In the genomic region with DNA sequence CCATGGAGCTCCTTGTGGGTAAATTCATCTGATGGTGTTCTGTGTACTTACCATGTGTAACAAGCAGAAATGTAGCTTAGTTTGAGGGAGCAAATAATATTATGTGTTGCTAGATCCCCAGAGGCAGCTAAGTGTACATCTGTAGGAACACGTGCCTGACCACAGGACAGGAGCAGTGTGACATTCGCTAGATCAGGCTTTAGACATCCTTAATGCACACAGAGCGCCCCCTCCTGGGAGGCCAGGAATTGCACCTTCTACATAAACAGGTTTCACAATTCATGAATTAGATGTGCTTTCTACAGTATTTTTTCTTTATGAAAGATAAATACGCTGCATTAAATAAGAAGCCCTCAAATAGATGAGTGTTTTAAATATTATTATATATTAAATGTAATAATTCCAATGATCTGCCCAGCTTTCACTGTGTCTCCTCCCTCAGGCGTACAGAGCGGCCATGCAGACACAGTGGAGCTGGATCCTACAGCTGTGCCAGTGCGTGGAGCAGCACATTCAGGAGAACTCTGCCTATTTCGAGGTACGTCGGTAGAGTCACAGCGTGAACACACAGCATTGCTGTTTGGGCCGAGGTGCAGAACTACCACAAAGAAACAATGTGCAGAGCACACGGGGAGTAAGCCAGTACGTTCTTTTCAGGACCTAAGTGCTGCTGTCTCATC, we compare ENCODE assay signal across 7 mouse cellular contexts.
DNase-seq lines count a peak whose midpoint lies in the region; ATAC-seq and TF ChIP-seq lines count a peak whose summit lies in the region.

No protein-coding gene starts in this region.

- no peak for ATAC-seq in intestine, embryonic 14.5 days (replicated peaks; ENCODE audit: low FRiP score, low TSS enrichment, low read depth)
- ATAC-seq in midbrain, embryonic 14.5 days (ENCODE audit: low FRiP score, low TSS enrichment), result no peak

- H3K4me3 ChIP-seq in intestine, embryonic 14.5 days (ENCODE audit: low read depth, low read length), result no peak overlapping the region
- no peak overlapping the region for H3K4me3 ChIP-seq in left cerebral cortex, adult 2 months
- H3K4me3 ChIP-seq in midbrain, embryonic 14.5 days (replicated peaks; ENCODE audit: low read depth, low read length), result no peak overlapping the region

- H3K27ac ChIP-seq in intestine, embryonic 14.5 days (ENCODE audit: low read depth), result no peak overlapping the region
- H3K27ac ChIP-seq in left cerebral cortex, adult 2 months, result peak overlapping the region; percentile 57; the same call in 1 of the 2 replicates
- H3K27ac ChIP-seq in midbrain, embryonic 14.5 days (replicated peaks; ENCODE audit: low read depth, low read length), result no peak overlapping the region

- intact Hi-C loops in left cerebral cortex, adult 2 months (cut with DNase I), result loop anchor here (1.0 kb wide), 3 partner anchors 47 to 159 kb away; no protein-coding TSS in a partner anchor

- no peak overlapping the region for H3K9ac ChIP-seq in intestine, embryonic 14.5 days (ENCODE audit: low read length)
- no peak overlapping the region for H3K9ac ChIP-seq in midbrain, embryonic 14.5 days (replicated peaks; ENCODE audit: low read length)

- H3K9me3 ChIP-seq in intestine, embryonic 14.5 days (ENCODE audit: control insufficient read depth, low read length), result no peaks in the 10 kb centered on the region
- no peaks in the 10 kb centered on the region for H3K9me3 ChIP-seq in midbrain, embryonic 14.5 days (ENCODE audit: control insufficient read depth, low read length)

- H3K27me3 ChIP-seq in intestine, embryonic 14.5 days (replicated peaks; ENCODE audit: control insufficient read depth, insufficient read depth, low read length), result no peaks in the 10 kb centered on the region
- H3K27me3 ChIP-seq in midbrain, embryonic 14.5 days (ENCODE audit: control insufficient read depth, insufficient read depth, low read length), result no peaks in the 10 kb centered on the region

- no peaks in the 10 kb centered on the region for H3K4me1 ChIP-seq in intestine, embryonic 14.5 days (replicated peaks; ENCODE audit: control insufficient read depth, insufficient read depth, low read length)
- no peaks in the 10 kb centered on the region for H3K4me1 ChIP-seq in midbrain, embryonic 14.5 days (ENCODE audit: control insufficient read depth, insufficient read depth, low read length)

- H3K36me3 ChIP-seq in intestine, embryonic 14.5 days (ENCODE audit: control insufficient read depth, insufficient read depth, low read length), result 0 out of 2 replicates have a peak, but pooled peaks cover 3% of the 10 kb centered on the region
- H3K36me3 ChIP-seq in midbrain, embryonic 14.5 days (ENCODE audit: control insufficient read depth, insufficient read depth, low read length), result peaks cover 43% of the 10 kb centered on the region

- TF ChIP-seq CTCF in left cerebral cortex, adult 2 months (IDR thresholded peaks at IDR 0.05), result peak; percentile 95

- 70% methylated on average over 14 of the region's 14 CpGs for WGBS in intestine, embryonic 14.5 days
- WGBS in midbrain, embryonic 14.5 days, result 67% methylated on average over 14 of the region's 14 CpGs

- no peak overlapping the region for H3K4me2 ChIP-seq in intestine, embryonic 14.5 days (ENCODE audit: low read length)
- no peak overlapping the region for H3K4me2 ChIP-seq in midbrain, embryonic 14.5 days (ENCODE audit: low read length)

- DNase-seq in ZHBTc4 (ENCODE audit: low read depth, low spot score), result peak; percentile 81
- peak; percentile 91 to 94 for DNase-seq in cerebellum, postnatal 10 days
- peak; percentile 82 to 93 for DNase-seq in frontal cortex, postnatal 36 days (ENCODE audit: low spot score in 2 of 2)
- DNase-seq in intestine, embryonic 14.5 days (ENCODE audit: low spot score), result peak; percentile 84
- DNase-seq in left cerebral cortex, adult 2 months (ENCODE audit: extremely low spot score in 1 of 2, low spot score in 2 of 2), result peak; percentile 79 to 83
- peak; percentile 90 for DNase-seq in midbrain, embryonic 14.5 days
- peak; percentile 32 to 55 for DNase-seq in spleen, postnatal 14 days (ENCODE audit: low spot score in 2 of 2)
